Mouse (Mus musculus) midbrain, postnatal 0 days (tissue): ENCODE measurements around the gene Fbxl17. TPM values are rescaled to one million over a fixed set of nuclear protein-coding genes. Genes with fewer than 3 reads are reported as not detected.

Experiments
- ATAC-seq: fragments of 200-750 bp; cut with Nextera tagmentation; 2 replicates; pipeline ENCODE4 v1.8.0; 2017; ENCODE audit warnings: moderate number of reproducible peaks, mild to moderate bottlenecking, moderate TSS enrichment, moderate library complexity; ENCODE audit not compliant: low FRiP score
- DNase-seq: peaks from one replicate; pipeline ENCODE4 v3.0.0-alpha.2; 2015; ENCODE audit warnings: low spot score
- H3K27ac ChIP-seq: fragments of 300-500 bp; sonication (generic); 2 replicates; pipeline ENCODE4 v1.5.1; 2014; ENCODE audit warnings: low read depth, mild to moderate bottlenecking, low read length, mixed read lengths
- H3K27me3 ChIP-seq: fragments of 300-500 bp; sonication (generic); 2 replicates; pipeline ENCODE4 v1.6.1; 2014; ENCODE audit warnings: low read length, control low read depth, mixed read lengths; ENCODE audit not compliant: insufficient read depth
- H3K36me3 ChIP-seq: fragments of 300-500 bp; sonication (generic); 2 replicates; pipeline ENCODE4 v1.6.1; 2014; ENCODE audit warnings: low read length, control low read depth, mixed read lengths; ENCODE audit not compliant: insufficient read depth
- H3K4me1 ChIP-seq: fragments of 300-500 bp; sonication (generic); 2 replicates; pipeline ENCODE4 v1.6.1; 2014; ENCODE audit warnings: mild to moderate bottlenecking, control low read depth, antibody characterized with exemption, low read length, mixed read lengths; ENCODE audit not compliant: insufficient read depth
- H3K4me2 ChIP-seq: fragments of 300-500 bp; sonication (generic); 2 replicates; pipeline ENCODE4 v1.6.1; 2014; ENCODE audit warnings: low read depth, mild to moderate bottlenecking, low read length, mixed read lengths; ENCODE audit not compliant: poor library complexity, severe bottlenecking
- H3K4me3 ChIP-seq: fragments of 300-500 bp; sonication (generic); 2 replicates; pipeline ENCODE4 v1.5.1; 2014; ENCODE audit warnings: low read depth, mild to moderate bottlenecking, low read length, moderate library complexity
- H3K9ac ChIP-seq: fragments of 300-500 bp; sonication (generic); replicated peaks from 2 replicates; pipeline ENCODE4 v1.6.1; 2014; ENCODE audit warnings: mild to moderate bottlenecking, low read length, moderate library complexity, mixed read lengths; ENCODE audit not compliant: poor library complexity, severe bottlenecking
- H3K9me3 ChIP-seq: fragments of 300-500 bp; sonication (generic); 2 replicates; pipeline ENCODE4 v1.6.1; 2016; ENCODE audit warnings: low read length, control low read depth
- CTCF ChIP-seq: IDR thresholded peaks from 2 replicates; pipeline ENCODE4 v1.5.1; 2016; ENCODE audit warnings: antibody characterized with exemption, mild to moderate bottlenecking
- WGBS: fragments of 180-500 bp; shearing (Covaris S2); extraction: QIAGEN DNeasy Blood & Tissue Kit; methylation state at CpG from one replicate; pipeline ENCODE4 v1.1.7; 2014; 5-methylcytosine and 5-hydroxymethylcytosine counted together
- polyA plus RNA-seq: library from polyadenylated mRNA; unstranded; fragments of >200 nt; fragmentation: Nextera tagmentation; extraction: Ambion mirVana; gene quantifications from 2 replicates; pipeline ENCODE4 v1.2.1, GENCODE M21; 2015
- total RNA-seq: library from RNA; depleted of rRNA; stranded (reverse); fragments of >200 nt; gene quantifications from 2 replicates; pipeline ENCODE4 v1.2.3, GENCODE M21; 2014

The Fbxl17 gene
- total and polyA plus RNA-seq, 2 experiments from 2014 or later, result 16.6 to 39.2 TPM

- ATAC-seq (no peak), DNase-seq (no peak)
- peaks cover 17% of the 10 kb centered on the region for H3K4me1 ChIP-seq
- H3K9ac ChIP-seq, result no peak overlapping the region
- H3K36me3 ChIP-seq, result no peaks in the 10 kb centered on the region
- H3K27me3 ChIP-seq, result no peaks in the 10 kb centered on the region
- no peaks in the 10 kb centered on the region for H3K9me3 ChIP-seq
- no peak overlapping the region for H3K4me3 ChIP-seq
- 23% methylated on average over 7 of the region's 7 CpGs for WGBS
- no peak overlapping the region for H3K27ac ChIP-seq
- H3K4me2 ChIP-seq, result no peak overlapping the region
- no peak for TF ChIP-seq CTCF
These were observed 356.0 kb downstream of the Fbxl17 start for GRCm38 (mm10) chr17:63143825-63144224.

- 91% methylated on average over 5 of the region's 5 CpGs for WGBS
- Histone ChIP-seq H3K9ac (no peak overlapping the region), H3K4me1 (no peaks in the 10 kb centered on the region), H3K4me2 (no peak overlapping the region), H3K36me3 (no peaks in the 10 kb centered on the region), H3K27me3 (no peaks in the 10 kb centered on the region), H3K4me3 (no peak overlapping the region), H3K27ac (no peak overlapping the region), H3K9me3 (no peaks in the 10 kb centered on the region)
- TF ChIP-seq CTCF, result no peak
- no peak for ATAC-seq
- DNase-seq, result no peak
These were observed 365.0 kb downstream of the Fbxl17 start for GRCm38 (mm10) chr17:63134805-63135204.

- TF ChIP-seq CTCF, result no peak
- Histone ChIP-seq H3K4me2 (no peak overlapping the region), H3K4me1 (no peaks in the 10 kb centered on the region), H3K4me3 (no peak overlapping the region), H3K27me3 (no peaks in the 10 kb centered on the region), H3K27ac (no peak overlapping the region), H3K9me3 (no peaks in the 10 kb centered on the region), H3K36me3 (no peaks in the 10 kb centered on the region), H3K9ac (no peak overlapping the region)
- WGBS, result 81% methylated on average over 2 of the region's 2 CpGs
- DNase-seq, result no peak
- ATAC-seq, result no peak
These were observed 377.4 kb downstream of the Fbxl17 start for GRCm38 (mm10) chr17:63122427-63122826.

DNA sequence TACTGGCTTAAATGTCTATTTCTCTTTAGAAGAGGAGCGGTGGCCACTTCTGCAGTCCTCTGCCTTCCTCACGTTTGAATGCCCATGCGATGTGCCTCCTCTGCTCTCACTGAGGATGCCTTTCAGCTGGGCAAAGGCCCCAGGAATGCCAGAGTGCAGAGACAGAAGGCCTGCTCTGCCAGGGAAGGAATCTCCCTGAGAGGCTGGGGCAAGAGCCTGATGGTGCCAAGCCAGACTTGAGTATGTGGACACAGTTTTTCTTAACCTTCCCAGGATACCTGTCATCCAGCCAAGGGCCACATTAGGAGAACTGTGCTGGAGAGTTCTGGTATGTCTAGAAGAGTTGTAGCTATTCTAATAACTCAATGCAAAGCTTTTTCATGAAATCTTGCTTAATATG, 380.1 kb downstream of the Fbxl17 start:
- Histone ChIP-seq H3K4me1 (no peaks in the 10 kb centered on the region), H3K9ac (no peak overlapping the region), H3K4me2 (no peak overlapping the region), H3K27me3 (no peaks in the 10 kb centered on the region), H3K4me3 (no peak overlapping the region), H3K9me3 (no peaks in the 10 kb centered on the region), H3K36me3 (no peaks in the 10 kb centered on the region), H3K27ac (no peak overlapping the region)
- no peak for TF ChIP-seq CTCF
- WGBS, result 75% methylated on average over 3 of the region's 3 CpGs
- ATAC-seq (no peak), DNase-seq (no peak)

DNA sequence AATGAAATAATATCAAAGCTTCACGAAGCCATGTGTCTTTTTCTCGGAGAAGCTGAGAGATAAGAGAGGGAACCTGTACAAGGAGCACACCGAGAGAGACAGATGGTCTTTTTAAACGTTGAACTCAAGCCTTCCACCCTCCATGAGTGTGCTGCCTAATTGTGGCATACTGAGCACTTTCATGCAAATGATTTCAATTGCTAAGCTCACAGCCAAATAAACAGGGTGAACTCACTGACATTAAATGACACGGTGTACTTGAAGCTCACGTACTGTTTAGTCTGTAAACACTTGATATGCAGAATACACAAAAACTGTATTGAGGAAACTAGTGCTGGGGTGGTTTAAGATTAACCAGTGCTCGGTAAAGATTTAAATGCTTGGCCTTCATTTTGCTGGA, 380.7 kb downstream of the Fbxl17 start:
- H3K27me3 ChIP-seq, result no peaks in the 10 kb centered on the region
- 48% methylated on average over 7 of the region's 7 CpGs for WGBS
- H3K4me1 ChIP-seq, result no peaks in the 10 kb centered on the region
- DNase-seq (no peak), ATAC-seq (no peak)
- no peak overlapping the region for H3K4me3 ChIP-seq
- no peak for TF ChIP-seq CTCF
- no peak overlapping the region for H3K9ac ChIP-seq
- H3K9me3 ChIP-seq, result no peaks in the 10 kb centered on the region
- no peak overlapping the region for H3K4me2 ChIP-seq
- H3K36me3 ChIP-seq, result no peaks in the 10 kb centered on the region
- H3K27ac ChIP-seq, result no peak overlapping the region

DNA sequence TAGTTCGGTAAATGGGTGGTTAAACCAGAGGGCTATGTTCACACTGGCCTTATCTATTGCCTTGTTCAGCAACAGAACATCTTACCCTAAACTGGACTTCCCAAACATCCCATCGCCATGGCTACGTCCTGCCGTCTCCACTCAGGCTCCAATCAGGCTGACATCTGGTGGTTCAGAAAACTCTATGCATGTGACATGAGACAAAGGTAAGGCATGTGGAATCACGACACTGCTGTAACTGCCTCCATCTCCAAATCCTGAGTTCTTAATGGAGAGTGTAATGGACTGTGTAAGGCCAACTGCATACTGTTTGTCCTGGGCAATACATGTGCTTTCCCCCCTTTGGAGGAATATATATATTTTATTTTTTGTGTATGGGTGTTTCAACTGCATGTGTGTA, 382.7 kb downstream of the Fbxl17 start:
- Histone ChIP-seq H3K27me3 (no peaks in the 10 kb centered on the region), H3K4me2 (no peak overlapping the region), H3K4me1 (no peaks in the 10 kb centered on the region), H3K36me3 (no peaks in the 10 kb centered on the region), H3K27ac (no peak overlapping the region), H3K9me3 (no peaks in the 10 kb centered on the region), H3K9ac (no peak overlapping the region), H3K4me3 (no peak overlapping the region)
- WGBS, result 68% methylated on average over 5 of the region's 5 CpGs
- peak; percentile 26; the same call in 1 of the 2 replicates for TF ChIP-seq CTCF
- ATAC-seq, result no peak
- no peak for DNase-seq
